ENCODE assay signal across 11 mouse cellular contexts in the genomic region with DNA sequence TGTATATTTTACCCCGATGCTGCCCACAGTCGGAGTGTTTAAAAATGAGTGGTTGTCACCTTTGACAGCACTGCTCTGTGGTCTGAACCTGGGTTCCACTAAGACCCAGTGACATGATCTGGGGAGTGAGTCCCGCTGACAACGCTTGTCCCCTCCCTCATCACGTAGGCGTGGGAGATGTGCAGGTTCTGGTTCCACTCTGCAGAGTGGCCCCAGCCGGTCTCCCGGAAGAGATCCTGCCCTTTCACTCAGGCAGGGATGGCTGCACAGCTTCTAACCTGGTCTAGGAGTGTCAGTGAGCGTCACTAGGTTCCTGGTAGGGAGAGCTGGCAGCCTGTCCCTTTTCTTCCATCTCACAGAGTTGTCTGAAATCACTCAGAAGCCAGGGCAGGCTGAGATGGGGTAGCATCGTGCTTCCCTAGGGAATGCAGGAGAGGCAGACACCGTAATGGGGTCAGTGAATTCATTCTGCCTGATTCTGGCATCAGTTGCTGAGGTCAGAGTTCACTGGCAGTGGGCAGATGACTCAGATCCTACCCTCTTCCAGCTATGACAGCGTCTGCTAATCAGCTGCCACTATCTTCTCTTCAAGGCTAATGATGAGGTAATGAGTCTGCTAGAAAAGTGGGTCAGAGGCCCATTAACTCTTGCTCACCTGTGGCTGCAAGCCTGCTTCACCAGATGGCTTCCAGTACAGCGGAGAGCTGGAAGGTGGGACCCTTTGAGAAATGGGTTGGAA. TPM values are rescaled to one million over a fixed set of nuclear protein-coding genes. Genes with fewer than 3 reads are reported as not detected.
DNase-seq lines count a peak whose midpoint lies in the region; ATAC-seq and TF ChIP-seq lines count a peak whose summit lies in the region.
"Had no signal": no experiment of that assay in that cellular context is flagged by ENCODE, and none has a peak within 500 bp of the region (broad histone marks: within the 10 kb centered on the region; RNA-seq: fewer than 3 reads in every experiment).

No protein-coding gene starts in this region.

- no peaks in the 10 kb centered on the region for H3K4me1 ChIP-seq in cerebellum, adult 2 months (ENCODE audit: control insufficient read depth, insufficient read depth, low read length)
- 0 out of 2 replicates have a peak, but pooled peaks cover 3% of the 10 kb centered on the region for H3K4me1 ChIP-seq in kidney, postnatal 0 days (replicated peaks; ENCODE audit: insufficient read depth, low read length)
- peaks cover 18% of the 10 kb centered on the region for H3K4me1 ChIP-seq in midbrain, embryonic 13.5 days (replicated peaks)
- H3K4me1 ChIP-seq: embryonic facial prominence, embryonic 12.5 days; liver, embryonic 15.5 days had no signal

- ATAC-seq in kidney, postnatal 0 days (replicated peaks; ENCODE audit: low FRiP score, low read depth), result 0 out of 2 replicates have a peak, but pooled peaks have one; percentile 40
- 0 out of 2 replicates have a peak, but pooled peaks have one; percentile 11 for ATAC-seq in midbrain, embryonic 13.5 days

- H3K36me3 ChIP-seq in kidney, postnatal 0 days (ENCODE audit: insufficient read depth, low read length), result no peaks in the 10 kb centered on the region
- H3K36me3 ChIP-seq in midbrain, embryonic 13.5 days, result no peaks in the 10 kb centered on the region
- H3K36me3 ChIP-seq: embryonic facial prominence, embryonic 12.5 days; liver, embryonic 15.5 days had no signal

- no peaks in the 10 kb centered on the region for H3K9me3 ChIP-seq in kidney, postnatal 0 days (replicated peaks; ENCODE audit: low read length)
- H3K9me3 ChIP-seq in midbrain, embryonic 13.5 days, result 0 out of 2 replicates have a peak, but pooled peaks cover under 1% of the 10 kb centered on the region
- H3K9me3 ChIP-seq: embryonic facial prominence, embryonic 12.5 days; liver, embryonic 15.5 days had no signal

- DNase-seq in cerebellum, adult 2 months, result peak; percentile 12 to 32
- DNase-seq in cerebellum, postnatal 4 days (ENCODE audit: low spot score in 2 of 2), result no peak
- DNase-seq in kidney, postnatal 0 days (ENCODE audit: low spot score), result peak; percentile 18
- DNase-seq in kidney, postnatal 25 days, result no peak
- peak; percentile 82 to 84 for DNase-seq in adrenal gland, postnatal 36 days
- no peak for DNase-seq in thymus, postnatal 25 days
- DNase-seq in spleen, postnatal 10 days (ENCODE audit: low spot score in 2 of 2), result no peak
- DNase-seq: layer of hippocampus, adult 9-11 months had no signal

- TF ChIP-seq CTCF in cerebellum, adult 2 months (IDR thresholded peaks at IDR 0.05; ENCODE audit: borderline replicate concordance, insufficient read depth, low read depth, low read length), result no peak
- no peak for TF ChIP-seq CTCF in kidney, postnatal 0 days (IDR thresholded peaks at IDR 0.05; ENCODE audit: low read depth)

- no peaks in the 10 kb centered on the region for H3K27me3 ChIP-seq in cerebellum, adult 2 months (ENCODE audit: control insufficient read depth, insufficient read depth, low read length)
- H3K27me3 ChIP-seq in kidney, postnatal 0 days (ENCODE audit: insufficient read depth, low read length), result no peaks in the 10 kb centered on the region
- H3K27me3 ChIP-seq in midbrain, embryonic 13.5 days, result no peaks in the 10 kb centered on the region
- H3K27me3 ChIP-seq: embryonic facial prominence, embryonic 12.5 days; liver, embryonic 15.5 days had no signal

- H3K4me2 ChIP-seq in kidney, postnatal 0 days (ENCODE audit: low read length), result no peak overlapping the region
- H3K4me2 ChIP-seq in midbrain, embryonic 13.5 days (replicated peaks), result no peak overlapping the region
- H3K4me2 ChIP-seq: embryonic facial prominence, embryonic 12.5 days; liver, embryonic 15.5 days had no signal

- WGBS in cerebellum, adult 2 months, result 36% methylated on average over 13 of the region's 13 CpGs
- WGBS in kidney, postnatal 0 days, result 31% methylated on average over 13 of the region's 13 CpGs
- WGBS in midbrain, embryonic 13.5 days, result 56% methylated on average over 13 of the region's 13 CpGs

- no peak overlapping the region for H3K9ac ChIP-seq in kidney, postnatal 0 days (ENCODE audit: low read depth, low read length)
- no peak overlapping the region for H3K9ac ChIP-seq in midbrain, embryonic 13.5 days (replicated peaks)
- H3K9ac ChIP-seq: embryonic facial prominence, embryonic 12.5 days; liver, embryonic 15.5 days had no signal

- no peak for TF ChIP-seq POLR2A in cerebellum, adult 2 months (IDR thresholded peaks at IDR 0.05; ENCODE audit: borderline replicate concordance, insufficient read depth, low read length)

- no peak overlapping the region for H3K4me3 ChIP-seq in cerebellum, adult 2 months (replicated peaks; ENCODE audit: insufficient read depth, low read depth, low read length)
- H3K4me3 ChIP-seq in kidney, postnatal 0 days (replicated peaks; ENCODE audit: low read depth, low read length), result no peak overlapping the region
- H3K4me3 ChIP-seq in midbrain, embryonic 13.5 days (replicated peaks), result no peak overlapping the region
- H3K4me3 ChIP-seq: embryonic facial prominence, embryonic 12.5 days; liver, embryonic 15.5 days had no signal

- H3K27ac ChIP-seq in cerebellum, adult 2 months (ENCODE audit: insufficient read depth, low read length), result no peak overlapping the region
- no peak overlapping the region for H3K27ac ChIP-seq in kidney, postnatal 0 days
- no peak overlapping the region for H3K27ac ChIP-seq in midbrain, embryonic 13.5 days
- H3K27ac ChIP-seq: embryonic facial prominence, embryonic 12.5 days; liver, embryonic 15.5 days had no signal

RNA-seq across cellular contexts. Expression of a gene that starts 36.7 kb away (rescaled TPM):
- polyA plus RNA-seq in cerebellum, adult 2 months (2012; rRNA removed), result 23.6 and 27.3 TPM in 2 replicates
- 0.61 and 1.1 TPM in 2 replicates for polyA plus RNA-seq in kidney, postnatal 0 days (2015; fragmentation: Nextera tagmentation; extraction: Ambion mirVana)
- total RNA-seq in adrenal gland, postnatal 36 days (2021), result 10 to 100 TPM in 1 of 2 experiments, 1 to 10 TPM in 1; 1.6 to 12.0 TPM
- 38.8 and 44.2 TPM in 2 replicates for polyA plus RNA-seq in midbrain, embryonic 13.5 days (2015; fragmentation: Nextera tagmentation; extraction: Ambion mirVana)

Comparison
In these comparisons a context has a peak if more than half of its experiments do, and no peak if none do; other contexts are left out.
1. DNase-seq: peak in cerebellum, adult 2 months (2 of 2), kidney, postnatal 0 days (single experiment) and adrenal gland, postnatal 36 days (2 of 2); none in cerebellum, postnatal 4 days (0 of 2), kidney, postnatal 25 days (0 of 2), thymus, postnatal 25 days (single experiment) and spleen, postnatal 10 days (0 of 2).
2. RNA of a gene that starts 36.7 kb away (polyA plus RNA-seq): 38.8 to 44.2 TPM in midbrain, embryonic 13.5 days and 23.6 to 27.3 TPM in cerebellum, adult 2 months; 0.61 to 1.1 TPM in kidney, postnatal 0 days; every median in the first group is over 10 times any median in the second.